Mouse (Mus musculus) midbrain, embryonic 15.5 days (tissue): ENCODE measurements around the gene Pcx. TPM values are rescaled to one million over a fixed set of nuclear protein-coding genes. Genes with fewer than 3 reads are reported as not detected.

ENCODE experiments used
- microRNA-seq: library from miRNA; unstranded; fragments of <30 nt; microRNA quantifications from one replicate; pipeline ENCODE4, GENCODE M21; 2016
- polyA plus RNA-seq: library from polyadenylated mRNA; unstranded; fragments of >200 nt; fragmentation: Nextera tagmentation; extraction: Ambion mirVana; gene quantifications from 2 replicates; pipeline ENCODE4 v1.2.1, GENCODE M21; 2015

The Pcx gene
- polyA plus RNA-seq, 1 experiment from 2014 or later = 26.6 TPM

Small RNA genes within 50 kb of the gene (microRNA-seq; reads per million reads assigned to microRNA genes)
- gene Mir6986 = 1.7 reads per million

Other genes with a start within 250 kb of the Pcx start
- gene Ssh3, start 241.3 kb upstream of the Pcx start, polyA plus RNA-seq = 12.2 and 16.2 TPM in 2 replicates
- 53.9 and 57.1 TPM in 2 replicates for gene Ankrd13d, start 227.3 kb upstream of the Pcx start, polyA plus RNA-seq
- 28.2 and 29.6 TPM in 2 replicates for gene Grk2, start 204.2 kb upstream of the Pcx start, polyA plus RNA-seq
- 37.0 and 38.8 TPM in 2 replicates for gene Kdm2a, start 112.2 kb upstream of the Pcx start, polyA plus RNA-seq
- 5.1 and 5.5 TPM in 2 replicates for gene Rhod, start 71.0 kb upstream of the Pcx start, polyA plus RNA-seq
- 3.6 and 4.3 TPM in 2 replicates for gene Syt12, start 33.0 kb upstream of the Pcx start, polyA plus RNA-seq
- gene 2010003K11Rik, start 11.9 kb upstream of the Pcx start, polyA plus RNA-seq = not detected in 2 replicates
- gene Lrfn4, start 105.2 kb downstream of the Pcx start, polyA plus RNA-seq = 12.7 and 13.9 TPM in 2 replicates
- gene Rce1, start 115.2 kb downstream of the Pcx start, polyA plus RNA-seq = 53.7 and 54.1 TPM in 2 replicates
- gene Gm960, start 188.2 kb downstream of the Pcx start, polyA plus RNA-seq = 5.6 and 7.7 TPM in 2 replicates
- gene Sptbn2, start 200.7 kb downstream of the Pcx start, polyA plus RNA-seq = 35.2 and 39.8 TPM in 2 replicates
- 180 and 188 TPM in 2 replicates for gene Rbm4b, start 246.0 kb downstream of the Pcx start, polyA plus RNA-seq